Mouse (Mus musculus) CH12.LX (cell line): ENCODE results near the gene C130050O18Rik. TPM values are rescaled to one million over a fixed set of nuclear protein-coding genes. Genes with fewer than 3 reads are reported as not detected.

Experiments
- DNase-seq: peaks from one replicate; pipeline ENCODE4 v3.0.0-alpha.2; 2013; ENCODE audit errors: extremely low read depth
- H3K27ac ChIP-seq: 2 replicates; pipeline ENCODE4 v1.5.1; 2012; ENCODE audit warnings: low read depth, mild to moderate bottlenecking, control low read depth, moderate library complexity; ENCODE audit not compliant: insufficient read depth
- H3K27me3 ChIP-seq: replicated peaks from 2 replicates; pipeline ENCODE3; 2012; ENCODE audit warnings: inconsistent platforms
- H3K36me3 ChIP-seq, 2 experiments: replicated peaks in 1 of 2; 2 replicates each; pipeline versions ENCODE3 to v1.6.1; 2012; ENCODE audit warnings: inconsistent platforms in 1 of 2, low read length in 1 of 2, mild to moderate bottlenecking in 1 of 2, mixed read lengths in 1 of 2, moderate library complexity in 1 of 2; ENCODE audit not compliant: control insufficient read depth in 1 of 2, insufficient read depth in 1 of 2
- H3K4me1 ChIP-seq, 2 experiments: 2 replicates each; pipeline ENCODE4 v1.6.1; 2012; ENCODE audit warnings: inconsistent platforms in 1 of 2, moderate library complexity in 1 of 2; ENCODE audit not compliant: insufficient read depth in 2 of 2, control insufficient read depth in 1 of 2
- H3K4me2 ChIP-seq: 2 replicates; pipeline ENCODE4 v1.6.1; 2012; ENCODE audit warnings: low read depth, mild to moderate bottlenecking, control low read depth; ENCODE audit not compliant: poor library complexity, insufficient read depth, severe bottlenecking
- H3K4me3 ChIP-seq, 3 experiments: fragments of 150-350 bp in 1 of 3; sonication (generic) in 1 of 3; replicated peaks in 1 of 3; 2 replicates each; pipeline versions ENCODE3 to v1.5.1; 2011 to 2012; ENCODE audit warnings: low read depth in 2 of 3, low read length in 2 of 3, mild to moderate bottlenecking in 2 of 3, moderate library complexity in 2 of 3, control low read depth in 1 of 3, improper control_type of control experiment in 1 of 3, inconsistent platforms in 1 of 3, mixed read lengths in 1 of 3; ENCODE audit not compliant: poor library complexity in 1 of 3
- H3K79me2 ChIP-seq: replicated peaks from 2 replicates; pipeline ENCODE4 v1.6.1; 2012; ENCODE audit warnings: mild to moderate bottlenecking, moderate library complexity; ENCODE audit not compliant: control insufficient read depth, poor library complexity, insufficient read depth, severe bottlenecking; ENCODE audit errors: extremely low read depth
- H3K9ac ChIP-seq: 2 replicates; pipeline ENCODE4 v1.6.1; 2012; ENCODE audit warnings: low read depth, mild to moderate bottlenecking, control low read depth, moderate library complexity; ENCODE audit not compliant: insufficient read depth
- H3K9me3 ChIP-seq: replicated peaks from 2 replicates; pipeline ENCODE3; 2012; ENCODE audit warnings: low read length, inconsistent platforms, mixed read lengths
- BHLHE40 ChIP-seq: IDR thresholded peaks from 2 replicates; pipeline ENCODE4 v1.6.1; 2011; ENCODE audit warnings: mild to moderate bottlenecking, low read depth, low read length, improper control_type of control experiment
- CHD1 ChIP-seq: IDR thresholded peaks from 2 replicates; pipeline ENCODE4 v1.6.1; 2012; ENCODE audit warnings: low read depth, low read length, improper control_type of control experiment, inconsistent platforms
- CHD2 ChIP-seq: IDR thresholded peaks from 2 replicates; pipeline ENCODE4 v1.6.1; 2011; ENCODE audit warnings: low read length, improper control_type of control experiment
- CTCF ChIP-seq, 2 experiments: IDR thresholded peaks in 1 of 2; conservative IDR thresholded peaks in 1 of 2; 2 replicates each; pipeline ENCODE4 v1.5.1; 2011 to 2012; ENCODE audit warnings: low read depth in 2 of 2, low read length in 2 of 2, improper control_type of control experiment in 1 of 2, inconsistent platforms in 1 of 2, mild to moderate bottlenecking in 1 of 2, moderate library complexity in 1 of 2
- EP300 ChIP-seq: IDR thresholded peaks from 2 replicates; pipeline ENCODE4 v1.6.1; 2011; ENCODE audit warnings: low read length, improper control_type of control experiment
- GABPA ChIP-seq: IDR thresholded peaks from 2 replicates; pipeline ENCODE4 v1.6.1; 2012; ENCODE audit warnings: low read depth, low read length, improper control_type of control experiment, inconsistent platforms; ENCODE audit not compliant: insufficient replicate concordance
- IRF4 ChIP-seq: IDR thresholded peaks from 2 replicates; pipeline ENCODE4 v1.6.1; 2014; ENCODE audit warnings: low read depth, mild to moderate bottlenecking, inconsistent platforms, low read length, improper control_type of control experiment
- JUN ChIP-seq: IDR thresholded peaks from 2 replicates; pipeline ENCODE4 v1.6.1; 2011; ENCODE audit warnings: low read depth, mild to moderate bottlenecking, low read length, improper control_type of control experiment, moderate library complexity; ENCODE audit not compliant: insufficient read depth
- MAFK ChIP-seq: IDR thresholded peaks from 2 replicates; pipeline ENCODE4 v1.6.1; 2011; ENCODE audit warnings: low read length, improper control_type of control experiment; ENCODE audit not compliant: insufficient replicate concordance
- MAZ ChIP-seq: IDR thresholded peaks from 2 replicates; pipeline ENCODE4 v1.6.1; 2012; ENCODE audit warnings: low read depth, mild to moderate bottlenecking, inconsistent platforms, low read length, improper control_type of control experiment, moderate library complexity
- MYC ChIP-seq: IDR thresholded peaks from 2 replicates; pipeline ENCODE4 v1.6.1; 2011; ENCODE audit warnings: low read depth, mild to moderate bottlenecking, improper control_type of control experiment, low read length
- NRF1 ChIP-seq: IDR thresholded peaks from 2 replicates; pipeline ENCODE4 v1.6.1; 2014; ENCODE audit warnings: low read depth, mild to moderate bottlenecking, inconsistent platforms, low read length, improper control_type of control experiment, moderate library complexity
- PAX5 ChIP-seq: IDR thresholded peaks from 2 replicates; pipeline ENCODE4 v1.6.1; 2012; ENCODE audit warnings: low read length, inconsistent platforms, mixed read lengths
- POLR2AphosphoS2 ChIP-seq: IDR thresholded peaks from 2 replicates; pipeline ENCODE4 v1.6.1; 2011; ENCODE audit warnings: low read depth, low read length, improper control_type of control experiment
- RCOR1 ChIP-seq: conservative IDR thresholded peaks from 2 replicates; pipeline ENCODE4 v1.6.1; 2012; ENCODE audit warnings: low read depth, mild to moderate bottlenecking, inconsistent platforms, low read length, improper control_type of control experiment
- USF1 ChIP-seq: IDR thresholded peaks from 2 replicates; pipeline ENCODE4 v1.6.1; 2014; ENCODE audit warnings: low read depth, mild to moderate bottlenecking, inconsistent platforms, low read length, improper control_type of control experiment
- USF2 ChIP-seq: conservative IDR thresholded peaks from 2 replicates; pipeline ENCODE4 v1.6.1; 2011; ENCODE audit warnings: low read depth, low read length, improper control_type of control experiment
- ZKSCAN1 ChIP-seq: IDR thresholded peaks from 2 replicates; pipeline ENCODE4 v1.6.1; 2012; ENCODE audit warnings: low read depth, inconsistent platforms, low read length, improper control_type of control experiment, borderline replicate concordance
- ZNF384 ChIP-seq: IDR thresholded peaks from 2 replicates; pipeline ENCODE4 v1.6.1; 2012; ENCODE audit warnings: low read depth, low read length, improper control_type of control experiment, inconsistent platforms
- dilution Hi-C: fragments of 300-500 bp; cut with MboI; formaldehyde crosslinking; loops from 2 replicates; pipeline ENCODE4 v1.14.3; 2020; ENCODE audit warnings: low sequenced_read_pairs; ENCODE audit not compliant: extremely low pct_unique_long_range_greater_than_20kb, extremely low pct_ligation_motif_present
- in situ Hi-C: fragments of 300-500 bp; cut with MboI; formaldehyde crosslinking; loops from 3 replicates; pipeline ENCODE4 v1.14.3; 2019; ENCODE audit warnings: low sequenced_read_pairs, low pct_ligation_motif_present, low pct_unique_long_range_greater_than_20kb, mixed read lengths
- polyA plus RNA-seq: library from polyadenylated mRNA; unstranded; fragments of >175 nt; gene quantifications from 2 replicates; pipeline ENCODE4 v1.2.1, GENCODE M21; 2012; ENCODE audit warnings: low read depth; ENCODE audit not compliant: insufficient read length
- total RNA-seq, 2 experiments: library from RNA; depleted of rRNA; stranded (reverse); fragments of 300-350 nt in 1 of 2; fragments of >200 nt in 1 of 2; gene quantifications; 2 replicates each; pipeline ENCODE4 v1.2.3; 2012 to 2014

Gene C130050O18Rik
- total and polyA plus RNA-seq, 3 experiments: 0.54 TPM; not detected in 2

DNA sequence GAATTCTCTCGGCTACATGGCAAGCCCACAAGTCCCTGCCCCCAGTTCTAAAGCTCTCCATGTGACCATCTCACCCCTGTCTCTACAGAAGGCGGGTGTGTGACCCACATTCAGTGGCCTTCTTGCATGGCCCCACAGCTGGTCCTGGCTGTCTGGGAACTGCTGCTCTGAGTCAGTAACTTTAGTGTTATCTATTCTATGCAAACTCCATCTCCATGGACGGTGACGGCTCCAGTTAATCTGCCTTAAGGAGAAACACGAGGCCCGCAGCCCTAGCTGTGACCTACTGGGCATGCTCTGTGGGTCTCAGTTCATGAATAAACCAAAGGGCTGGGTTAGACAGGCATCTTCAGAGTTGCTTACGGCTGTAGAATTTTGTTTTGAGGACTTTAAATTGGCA, 10.7 kb upstream of the C130050O18Rik start:
- H3K27ac ChIP-seq: no peak overlapping the region
- H3K4me3 ChIP-seq: no peak overlapping the region
- in situ Hi-C loops: no loop called here
- TF ChIP-seq MAFK (no peak), MYC (no peak), CHD2 (no peak), ZKSCAN1 (no peak)
- DNase-seq: no peak
- H3K27me3 ChIP-seq: no peaks in the 10 kb centered on the region
- H3K9ac ChIP-seq: no peak overlapping the region
- dilution Hi-C loops: no loop called here
- no peaks in the 10 kb centered on the region for H3K9me3 ChIP-seq
- H3K4me2 ChIP-seq: no peak overlapping the region
- H3K4me1 ChIP-seq: peaks cover 17 to 54% of the 10 kb centered on the region in 2 experiments
- H3K36me3 ChIP-seq: peaks cover 0 to 39% of the 10 kb centered on the region in 2 experiments
- H3K79me2 ChIP-seq: no peaks in the 10 kb centered on the region

DNA sequence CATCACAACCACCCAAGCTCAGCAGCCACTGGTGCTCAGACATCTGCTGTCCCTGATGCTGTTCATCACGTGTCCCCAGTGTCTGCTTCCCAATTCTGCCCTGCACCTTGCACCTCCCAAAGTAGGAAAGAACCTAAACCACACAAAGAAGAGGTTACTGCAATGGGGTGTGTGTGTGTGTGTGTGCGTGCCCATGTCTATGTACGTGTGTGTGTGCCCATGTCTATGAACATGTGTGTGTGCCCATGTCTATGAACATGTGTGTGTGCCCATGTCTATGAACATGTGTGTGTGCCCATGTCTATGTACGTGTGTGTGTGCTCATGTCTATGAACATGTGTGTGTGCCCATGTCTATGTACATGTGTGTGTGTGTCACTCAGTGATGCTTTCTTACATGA, 9.6 kb upstream of the C130050O18Rik start:
- no peak for DNase-seq
- H3K4me3 ChIP-seq: no peak overlapping the region
- H3K4me1 ChIP-seq: peaks cover 17 to 47% of the 10 kb centered on the region in 2 experiments
- peaks cover 0 to 45% of the 10 kb centered on the region in 2 experiments for H3K36me3 ChIP-seq
- no peak for TF ChIP-seq CHD2
- TF ChIP-seq JUN: no peak
- no peak for TF ChIP-seq ZKSCAN1
- TF ChIP-seq MAFK: no peak
- TF ChIP-seq ZNF384: no peak
- TF ChIP-seq GABPA: no peak
- no peak for TF ChIP-seq EP300
- no peak for TF ChIP-seq CTCF (conservative IDR thresholded peaks at IDR 0.05 in 1 of 2, IDR thresholded peaks at IDR 0.05 in 1 of 2; ENCODE audit: low read depth in 2 of 2, low read length in 2 of 2)
- no peak for TF ChIP-seq CHD1
- TF ChIP-seq NRF1: no peak
- no peak for TF ChIP-seq RCOR1
- TF ChIP-seq USF1: no peak
- no peak overlapping the region for H3K9ac ChIP-seq
- no peaks in the 10 kb centered on the region for H3K9me3 ChIP-seq
- in situ Hi-C loops: no loop called here
- H3K79me2 ChIP-seq: no peaks in the 10 kb centered on the region
- H3K27ac ChIP-seq: no peak overlapping the region
- no peaks in the 10 kb centered on the region for H3K27me3 ChIP-seq
- dilution Hi-C loops: no loop called here
- no peak overlapping the region for H3K4me2 ChIP-seq

DNA sequence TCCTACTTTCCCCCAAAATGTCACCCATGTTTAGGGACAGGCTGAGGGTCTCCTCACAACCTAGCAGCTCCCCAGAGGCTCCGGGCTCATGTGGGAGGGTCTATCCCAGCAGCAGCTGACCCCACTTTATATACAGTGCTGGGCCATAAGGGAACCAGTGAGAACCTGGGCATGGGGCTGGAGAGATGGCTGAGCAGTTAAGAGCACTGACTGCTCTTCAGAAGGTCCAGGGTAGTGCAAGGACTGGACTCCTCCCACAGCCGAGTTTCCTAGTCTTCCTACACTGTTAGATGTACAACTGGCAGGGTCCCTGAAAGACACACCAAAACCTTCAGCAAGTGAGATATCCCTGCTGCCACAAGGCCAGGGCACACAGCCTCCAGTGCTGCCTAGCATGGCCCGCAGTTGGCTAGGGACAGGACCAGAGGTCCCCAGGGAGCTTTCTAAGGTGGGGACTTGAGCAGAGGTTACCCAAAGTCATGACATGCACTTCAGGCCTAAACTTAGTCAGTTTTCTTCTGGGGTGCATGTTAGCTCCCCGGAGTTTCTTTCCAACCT, 7.6 kb upstream of the C130050O18Rik start:
- TF ChIP-seq PAX5 (no peak), BHLHE40 (no peak), IRF4 (no peak), USF2 (no peak), MYC (no peak), ZKSCAN1 (no peak), MAZ (no peak), POLR2AphosphoS2 (no peak), MAFK (no peak)
- H3K4me1 ChIP-seq: peaks cover 10 to 34% of the 10 kb centered on the region in 2 experiments
- dilution Hi-C loops (no loop called here), in situ Hi-C loops (no loop called here)
- DNase-seq: no peak
- H3K4me2 ChIP-seq: no peak overlapping the region
- no peaks in the 10 kb centered on the region for H3K9me3 ChIP-seq
- peaks cover 0 to 45% of the 10 kb centered on the region in 2 experiments for H3K36me3 ChIP-seq
- no peaks in the 10 kb centered on the region for H3K27me3 ChIP-seq
- no peak overlapping the region for H3K27ac ChIP-seq
- H3K4me3 ChIP-seq: no peak overlapping the region
- H3K9ac ChIP-seq: no peak overlapping the region
- no peaks in the 10 kb centered on the region for H3K79me2 ChIP-seq
